Mouse (Mus musculus) midbrain, postnatal 0 days (tissue): ENCODE data around the gene Osbpl6. TPM values are rescaled to one million over a fixed set of nuclear protein-coding genes. Genes with fewer than 3 reads are reported as not detected.

Experiments used
- ATAC-seq: fragments of 200-750 bp; cut with Nextera tagmentation; 2 replicates; pipeline ENCODE4 v1.8.0; 2017; ENCODE audit warnings: moderate number of reproducible peaks, mild to moderate bottlenecking, moderate TSS enrichment, moderate library complexity; ENCODE audit not compliant: low FRiP score
- DNase-seq: peaks from one replicate; pipeline ENCODE4 v3.0.0-alpha.2; 2015; ENCODE audit warnings: low spot score
- H3K27ac ChIP-seq: fragments of 300-500 bp; sonication (generic); 2 replicates; pipeline ENCODE4 v1.5.1; 2014; ENCODE audit warnings: low read depth, mild to moderate bottlenecking, low read length, mixed read lengths
- H3K27me3 ChIP-seq: fragments of 300-500 bp; sonication (generic); 2 replicates; pipeline ENCODE4 v1.6.1; 2014; ENCODE audit warnings: low read length, control low read depth, mixed read lengths; ENCODE audit not compliant: insufficient read depth
- H3K36me3 ChIP-seq: fragments of 300-500 bp; sonication (generic); 2 replicates; pipeline ENCODE4 v1.6.1; 2014; ENCODE audit warnings: low read length, control low read depth, mixed read lengths; ENCODE audit not compliant: insufficient read depth
- H3K4me1 ChIP-seq: fragments of 300-500 bp; sonication (generic); 2 replicates; pipeline ENCODE4 v1.6.1; 2014; ENCODE audit warnings: mild to moderate bottlenecking, control low read depth, antibody characterized with exemption, low read length, mixed read lengths; ENCODE audit not compliant: insufficient read depth
- H3K4me2 ChIP-seq: fragments of 300-500 bp; sonication (generic); 2 replicates; pipeline ENCODE4 v1.6.1; 2014; ENCODE audit warnings: low read depth, mild to moderate bottlenecking, low read length, mixed read lengths; ENCODE audit not compliant: poor library complexity, severe bottlenecking
- H3K4me3 ChIP-seq: fragments of 300-500 bp; sonication (generic); 2 replicates; pipeline ENCODE4 v1.5.1; 2014; ENCODE audit warnings: low read depth, mild to moderate bottlenecking, low read length, moderate library complexity
- H3K9ac ChIP-seq: fragments of 300-500 bp; sonication (generic); replicated peaks from 2 replicates; pipeline ENCODE4 v1.6.1; 2014; ENCODE audit warnings: mild to moderate bottlenecking, low read length, moderate library complexity, mixed read lengths; ENCODE audit not compliant: poor library complexity, severe bottlenecking
- H3K9me3 ChIP-seq: fragments of 300-500 bp; sonication (generic); 2 replicates; pipeline ENCODE4 v1.6.1; 2016; ENCODE audit warnings: low read length, control low read depth
- CTCF ChIP-seq: IDR thresholded peaks from 2 replicates; pipeline ENCODE4 v1.5.1; 2016; ENCODE audit warnings: antibody characterized with exemption, mild to moderate bottlenecking
- WGBS: fragments of 180-500 bp; shearing (Covaris S2); extraction: QIAGEN DNeasy Blood & Tissue Kit; methylation state at CpG from one replicate; pipeline ENCODE4 v1.1.7; 2014; 5-methylcytosine and 5-hydroxymethylcytosine counted together
- microRNA-seq: library from miRNA; unstranded; fragments of <30 nt; microRNA quantifications from one replicate; pipeline ENCODE4, GENCODE M21; 2016; ENCODE audit warnings: borderline number of aligned reads
- polyA plus RNA-seq: library from polyadenylated mRNA; unstranded; fragments of >200 nt; fragmentation: Nextera tagmentation; extraction: Ambion mirVana; gene quantifications from 2 replicates; pipeline ENCODE4 v1.2.1, GENCODE M21; 2015
- total RNA-seq: library from RNA; depleted of rRNA; stranded (reverse); fragments of >200 nt; gene quantifications from 2 replicates; pipeline ENCODE4 v1.2.3, GENCODE M21; 2014; rRNA removed

Gene Osbpl6
- total and polyA plus RNA-seq, 2 experiments from 2014 or later, result 17.0 to 26.7 TPM

DNA sequence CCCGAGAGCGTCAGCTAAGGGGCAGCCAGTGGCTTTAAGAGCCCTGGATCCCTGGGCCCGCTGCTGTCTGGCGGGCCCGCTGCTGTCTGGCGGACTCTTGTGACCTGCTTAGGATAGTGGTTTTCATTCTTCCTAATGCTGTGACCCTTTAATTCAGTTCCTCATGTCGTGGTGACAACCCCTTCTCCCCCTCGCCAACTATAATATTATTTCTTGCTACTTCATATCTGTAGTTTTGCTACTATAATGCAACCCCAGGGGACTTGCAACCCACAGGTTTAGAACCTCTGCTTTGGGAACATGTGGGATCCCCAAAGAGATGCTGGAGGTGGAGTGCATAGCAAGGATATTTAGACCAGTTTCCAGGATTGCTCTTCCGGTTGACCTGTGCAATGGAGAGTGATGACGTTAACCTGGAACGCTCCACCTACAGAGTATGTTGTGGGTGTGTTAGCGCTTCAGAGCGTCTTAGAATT is 242.4 kb downstream of the Osbpl6 start:
- Histone ChIP-seq H3K9ac (peak overlapping the region; percentile 85; the same call in 1 of the 2 replicates), H3K36me3 (no peaks in the 10 kb centered on the region), H3K4me1 (no peaks in the 10 kb centered on the region), H3K4me3 (peak overlapping the region; percentile 86), H3K4me2 (peak overlapping the region; percentile 72), H3K27ac (peak overlapping the region; percentile 90), H3K27me3 (no peaks in the 10 kb centered on the region), H3K9me3 (no peaks in the 10 kb centered on the region)
- TF ChIP-seq CTCF, result no peak
- ATAC-seq (no peak; the same call in 1 of the 2 replicates), DNase-seq (peak; percentile 39)
- 29% methylated on average over 13 of the region's 13 CpGs for WGBS

Small RNA genes within 50 kb of the gene (microRNA-seq; reads per million reads assigned to microRNA genes)
- gene Gm23164, result not detected

Other genes starting within 250 kb of the Osbpl6 start
- 1.1 and 1.5 TPM in 2 replicates for gene Pde11a, start 67.7 kb upstream of the Osbpl6 start, total RNA-seq
- gene Pde11a, start 67.7 kb upstream of the Osbpl6 start, polyA plus RNA-seq, result 0.94 and 0.96 TPM in 2 replicates
- gene Cyct, start 46.1 kb upstream of the Osbpl6 start, total RNA-seq, result not detected in 2 replicates
- gene Cyct, start 46.1 kb upstream of the Osbpl6 start, polyA plus RNA-seq, result 0.25 and 0.82 TPM in 2 replicates
- gene Rbm45, start 36.5 kb upstream of the Osbpl6 start, total RNA-seq, result 31.3 and 37.5 TPM in 2 replicates
- gene Rbm45, start 36.5 kb upstream of the Osbpl6 start, polyA plus RNA-seq, result 17.5 and 17.9 TPM in 2 replicates
- gene Prkra, start 241.5 kb downstream of the Osbpl6 start, total RNA-seq, result 93.6 and 117 TPM in 2 replicates
- 109 and 113 TPM in 2 replicates for gene Prkra, start 241.5 kb downstream of the Osbpl6 start, polyA plus RNA-seq
- 0.19 TPM in 1 of 2 replicates, not detected in the other for gene Pjvk, start 242.0 kb downstream of the Osbpl6 start, total RNA-seq
- 1.2 and 1.3 TPM in 2 replicates for gene Pjvk, start 242.0 kb downstream of the Osbpl6 start, polyA plus RNA-seq